Mouse (Mus musculus): ENCODE results near the gene Wnt2. TPM values are rescaled to one million over a fixed set of nuclear protein-coding genes. Genes with fewer than 3 reads are reported as not detected.

Gene Wnt2
- polyA plus RNA-seq, 1 experiment from 2014 or later, result 0.33 TPM

Other genes with a start within 250 kb of the Wnt2 start
- 0.07 and 0.22 TPM in 2 replicates for gene Asz1, start 78.5 kb upstream of the Wnt2 start, polyA plus RNA-seq (2015; fragmentation: Nextera tagmentation; extraction: Ambion mirVana)
- 12.7 and 13.9 TPM in 2 replicates for gene Cftr, start 140.1 kb upstream of the Wnt2 start, polyA plus RNA-seq (2015; fragmentation: Nextera tagmentation; extraction: Ambion mirVana)

All from intestine, embryonic 16.5 days (tissue).